Mouse (Mus musculus) C2C12 (cell line): ENCODE results near the gene Zic5. TPM values are rescaled to one million over a fixed set of nuclear protein-coding genes. Genes with fewer than 3 reads are reported as not detected.

Source experiments
- H3K27me3 ChIP-seq: one replicate; pipeline ENCODE4 v1.6.1; 2011; ENCODE audit not compliant: control insufficient read depth, insufficient read depth, insufficient read length
- H3K36me3 ChIP-seq: one replicate; pipeline ENCODE4 v1.6.1; 2011; ENCODE audit not compliant: control insufficient read depth, insufficient read depth
- H3K4me3 ChIP-seq: one replicate; pipeline ENCODE4 v1.5.1; 2011; ENCODE audit warnings: mild to moderate bottlenecking, control low read depth; ENCODE audit not compliant: poor library complexity, insufficient read depth, severe bottlenecking
- H3K79me2 ChIP-seq: one replicate; pipeline ENCODE4 v1.6.1; 2011; ENCODE audit not compliant: control insufficient read depth, insufficient read depth
- H3K79me3 ChIP-seq: one replicate; pipeline ENCODE4 v1.6.1; 2011; ENCODE audit warnings: low read depth, control low read depth
- H3ac ChIP-seq: one replicate; pipeline ENCODE3; 2011; ENCODE audit warnings: low read depth; ENCODE audit not compliant: control insufficient read depth, insufficient read length
- CEBPB ChIP-seq: IDR thresholded peaks from one replicate; pipeline ENCODE4 v1.6.1; 2011; ENCODE audit warnings: low read depth, mild to moderate bottlenecking, control low read depth, moderate library complexity
- CTCF ChIP-seq: IDR thresholded peaks from one replicate; pipeline ENCODE4 v1.5.1; 2011; ENCODE audit not compliant: control insufficient read depth, insufficient read depth, insufficient read length
- FOSL1 ChIP-seq: IDR thresholded peaks from one replicate; pipeline ENCODE4 v1.8.0; 2011; ENCODE audit warnings: mild to moderate bottlenecking, low read length; ENCODE audit not compliant: poor library complexity, insufficient read depth, severe bottlenecking
- MAX ChIP-seq: IDR thresholded peaks from one replicate; pipeline ENCODE4 v1.6.1; 2011; ENCODE audit warnings: mild to moderate bottlenecking, control low read depth
- MYOD1 ChIP-seq: IDR thresholded peaks from one replicate; pipeline ENCODE4 v1.6.1; 2011; ENCODE audit warnings: low read depth; ENCODE audit not compliant: control insufficient read depth, insufficient read length
- MYOG ChIP-seq: IDR thresholded peaks from one replicate; pipeline ENCODE4 v1.6.1; 2011; ENCODE audit not compliant: control insufficient read depth, insufficient read length; ENCODE audit errors: extremely low read depth
- USF1 ChIP-seq: IDR thresholded peaks from one replicate; pipeline ENCODE4 v1.6.1; 2011; ENCODE audit warnings: low read depth, mild to moderate bottlenecking, control low read depth, moderate library complexity
- polyA plus RNA-seq: library from polyadenylated mRNA; unstranded; fragments of >200 nt; fragmentation: generic; extraction: Trizol; gene quantifications from one replicate; pipeline ENCODE4 v1.2.1, GENCODE M21; 2012; ENCODE audit warnings: missing spikeins

The Zic5 gene
- polyA plus RNA-seq, 1 experiment, result 0.76 TPM

GRCm38 (mm10) chr14:122436850-122437249 is 28.6 kb downstream of the Zic5 start:
- H3K4me3 ChIP-seq, result no peak overlapping the region
- H3K36me3 ChIP-seq, result no peaks in the 10 kb centered on the region
- H3ac ChIP-seq, result no peak overlapping the region
- no peaks in the 10 kb centered on the region for H3K27me3 ChIP-seq
- TF ChIP-seq MYOG, result no peak
- no peak for TF ChIP-seq USF1
- no peak for TF ChIP-seq FOSL1
- no peak for TF ChIP-seq MYOD1
- no peak for TF ChIP-seq CTCF
- TF ChIP-seq MAX, result no peak
- TF ChIP-seq CEBPB, result no peak
- no peaks in the 10 kb centered on the region for H3K79me3 ChIP-seq
- no peaks in the 10 kb centered on the region for H3K79me2 ChIP-seq

GRCm38 (mm10) chr14:122434039-122434438 is 31.4 kb downstream of the Zic5 start:
- no peaks in the 10 kb centered on the region for H3K79me3 ChIP-seq
- no peaks in the 10 kb centered on the region for H3K79me2 ChIP-seq
- no peaks in the 10 kb centered on the region for H3K36me3 ChIP-seq
- TF ChIP-seq FOSL1 (no peak), CTCF (no peak), MAX (no peak), MYOD1 (no peak), MYOG (no peak), USF1 (no peak), CEBPB (no peak)
- H3K4me3 ChIP-seq, result no peak overlapping the region
- H3K27me3 ChIP-seq, result no peaks in the 10 kb centered on the region
- no peak overlapping the region for H3ac ChIP-seq

DNA sequence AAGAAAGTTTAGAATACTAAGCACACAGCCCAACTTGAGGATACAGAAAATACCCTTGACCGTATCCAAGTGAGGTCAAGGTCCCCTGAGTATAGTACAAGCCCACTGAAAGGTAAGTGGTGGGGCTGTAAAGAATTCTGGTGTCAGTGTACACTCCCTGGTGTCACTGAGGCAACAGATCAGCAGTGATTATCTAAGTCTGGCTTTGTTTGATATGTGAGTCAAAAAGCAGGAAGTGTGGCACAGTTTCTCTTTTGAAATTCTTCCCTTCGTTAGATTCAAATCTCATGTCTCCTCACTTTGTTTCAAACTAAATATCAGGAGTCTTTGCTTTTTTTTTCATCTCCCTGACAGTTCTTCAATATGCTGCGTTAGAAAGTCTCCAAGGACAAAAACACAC is 32.9 kb downstream of the Zic5 start:
- H3ac ChIP-seq, result no peak overlapping the region
- TF ChIP-seq MYOD1, result no peak
- TF ChIP-seq USF1, result no peak
- TF ChIP-seq MAX, result no peak
- no peak for TF ChIP-seq MYOG
- TF ChIP-seq CEBPB, result no peak
- TF ChIP-seq FOSL1, result no peak
- H3K36me3 ChIP-seq, result no peaks in the 10 kb centered on the region
- no peaks in the 10 kb centered on the region for H3K27me3 ChIP-seq
- H3K79me2 ChIP-seq, result no peaks in the 10 kb centered on the region
- H3K79me3 ChIP-seq, result no peaks in the 10 kb centered on the region
- no peak overlapping the region for H3K4me3 ChIP-seq

- TF ChIP-seq CTCF (no peak), USF1 (no peak), MAX (no peak), FOSL1 (no peak), CEBPB (no peak), MYOG (no peak), MYOD1 (no peak)
- Histone ChIP-seq H3K36me3 (no peaks in the 10 kb centered on the region), H3K79me3 (no peaks in the 10 kb centered on the region), H3K4me3 (no peak overlapping the region), H3K27me3 (no peaks in the 10 kb centered on the region), H3ac (no peak overlapping the region), H3K79me2 (no peaks in the 10 kb centered on the region)
Observed at GRCm38 (mm10) chr14:122427654-122428053, 37.8 kb downstream of the Zic5 start.

- no peak for TF ChIP-seq MAX
- TF ChIP-seq CTCF, result no peak
- no peak for TF ChIP-seq CEBPB
- TF ChIP-seq MYOD1, result no peak
- TF ChIP-seq MYOG, result no peak
- TF ChIP-seq USF1, result no peak
- no peak for TF ChIP-seq FOSL1
- Histone ChIP-seq H3K79me2 (no peaks in the 10 kb centered on the region), H3ac (no peak overlapping the region), H3K36me3 (no peaks in the 10 kb centered on the region), H3K4me3 (no peak overlapping the region), H3K79me3 (no peaks in the 10 kb centered on the region), H3K27me3 (no peaks in the 10 kb centered on the region)
Observed at GRCm38 (mm10) chr14:122427204-122427560, 38.3 kb downstream of the Zic5 start.

DNA sequence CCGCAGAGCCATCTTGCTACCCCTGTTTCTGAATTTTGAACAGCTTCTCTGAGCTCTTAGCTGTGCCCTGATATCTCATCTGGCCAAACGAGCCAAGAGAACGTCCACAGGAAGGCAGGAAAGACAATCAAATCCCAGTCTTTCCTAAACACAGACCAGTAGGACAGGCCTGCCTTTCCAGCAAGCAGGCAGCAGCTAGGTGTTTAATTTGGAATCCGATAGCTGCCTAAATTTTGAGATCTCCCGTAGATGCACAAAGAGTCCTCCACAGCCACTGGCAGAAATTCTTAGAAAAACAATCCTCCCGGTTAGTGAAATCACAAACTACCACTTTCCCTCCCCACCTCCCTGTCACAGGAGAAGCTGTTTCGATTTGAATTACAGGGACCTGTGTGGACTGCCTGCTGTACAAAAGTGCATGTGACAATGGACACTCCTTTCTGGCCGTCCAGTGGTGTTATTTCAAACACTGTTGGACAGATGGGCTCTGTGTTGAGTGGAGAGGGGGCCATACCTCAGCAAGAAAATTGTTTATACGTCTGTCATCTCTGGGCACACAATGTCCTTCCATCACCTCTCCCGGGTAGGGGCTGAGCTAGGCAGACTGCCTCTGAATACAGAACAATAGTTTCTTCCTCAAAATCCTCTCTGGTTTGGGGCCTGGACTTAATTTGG is 38.8 kb downstream of the Zic5 start:
- Histone ChIP-seq H3K79me2 (no peaks in the 10 kb centered on the region), H3K36me3 (no peaks in the 10 kb centered on the region), H3K27me3 (no peaks in the 10 kb centered on the region), H3K4me3 (no peak overlapping the region), H3K79me3 (no peaks in the 10 kb centered on the region), H3ac (no peak overlapping the region)
- no peak for TF ChIP-seq USF1
- no peak for TF ChIP-seq MAX
- TF ChIP-seq MYOG, result no peak
- no peak for TF ChIP-seq MYOD1
- no peak for TF ChIP-seq FOSL1
- no peak for TF ChIP-seq CEBPB
- TF ChIP-seq CTCF, result no peak
